Mouse (Mus musculus) hindbrain, embryonic 10.5 days (tissue): Measurements from ENCODE around the gene Ccin. TPM values are rescaled to one million over a fixed set of nuclear protein-coding genes. Genes with fewer than 3 reads are reported as not detected.
A peak's percentile ranks its signal among the peaks of the same experiment; 100 is the strongest.

ENCODE experiments used
- DNase-seq: peaks from one replicate; pipeline ENCODE4 v3.0.0-alpha.2; 2017; ENCODE audit warnings: low spot score
- H3K27ac ChIP-seq: fragments of 300-500 bp; sonication (generic); 2 replicates; pipeline ENCODE4 v1.5.1; 2016; ENCODE audit warnings: mild to moderate bottlenecking, moderate library complexity
- H3K27me3 ChIP-seq: fragments of 300-500 bp; sonication (generic); 2 replicates; pipeline ENCODE4 v1.6.1; 2016; ENCODE audit warnings: mild to moderate bottlenecking; ENCODE audit not compliant: poor library complexity, insufficient read depth, severe bottlenecking
- H3K36me3 ChIP-seq: fragments of 300-500 bp; sonication (generic); 2 replicates; pipeline ENCODE4 v1.6.1; 2016; ENCODE audit warnings: mild to moderate bottlenecking, moderate library complexity
- H3K4me1 ChIP-seq: fragments of 300-500 bp; sonication (generic); replicated peaks from 2 replicates; pipeline ENCODE4 v1.6.1; 2016; ENCODE audit warnings: mild to moderate bottlenecking
- H3K4me3 ChIP-seq: fragments of 300-500 bp; sonication (generic); 2 replicates; pipeline ENCODE4 v1.5.1; 2016; ENCODE audit warnings: mild to moderate bottlenecking, moderate library complexity
- H3K9me3 ChIP-seq: fragments of 300-500 bp; sonication (generic); 2 replicates; pipeline ENCODE4 v1.6.1; 2016; ENCODE audit warnings: mild to moderate bottlenecking, moderate library complexity
- whole genome bisulfite sequencing: fragments of 180-500 bp; shearing (Covaris S2); methylation state at CpG from one replicate; pipeline ENCODE4 v1.1.7; 2016; 5-methylcytosine and 5-hydroxymethylcytosine counted together
- polyA plus RNA-seq: library from polyadenylated mRNA; unstranded; fragments of >200 nt; fragmentation: Nextera tagmentation; extraction: Ambion mirVana; gene quantifications from 2 replicates; pipeline ENCODE4 v1.2.1, GENCODE M21; 2016

The Ccin gene
- not detected in 2 replicates for polyA plus RNA-seq

DNA sequence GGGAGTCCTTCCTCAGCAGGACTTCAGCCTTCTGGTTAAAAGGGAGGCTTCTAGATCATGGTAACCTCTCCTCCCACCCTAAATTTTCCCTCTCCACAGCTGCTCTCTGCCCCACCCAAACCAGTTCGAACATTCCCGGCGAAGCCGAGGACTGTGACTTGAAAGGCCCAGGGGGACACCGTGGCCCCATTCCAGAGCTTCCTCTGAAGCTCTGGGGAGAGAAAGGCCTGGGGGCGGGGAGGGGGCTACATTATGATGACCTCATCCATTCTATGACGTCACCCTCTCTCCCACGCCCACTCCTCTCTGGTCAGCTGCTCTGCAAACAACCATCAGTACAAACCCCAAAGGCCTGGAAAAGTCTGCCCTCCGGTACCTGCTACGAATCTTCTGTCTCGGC, at the start of gene Ccin:
Ccin (plus strand) TSS at position 303 of the 400 bp plus-strand sequence.
- Histone ChIP-seq H3K4me1 (peaks cover 21% of the 10 kb centered on the region), H3K4me3 (peak within 1 kb of the TSS; percentile 51), H3K36me3 (no peaks in the 10 kb centered on the region), H3K27me3 (peaks cover 38% of the 10 kb centered on the region), H3K27ac (peak within 1 kb of the TSS; percentile 92), H3K9me3 (no peaks in the 10 kb centered on the region)
- no peak for DNase-seq
- 80% methylated on average over 11 of the region's 11 CpGs for WGBS

GRCm38 (mm10) chr4:43936186-43936585, 47.1 kb upstream of the Ccin start:
- Histone ChIP-seq H3K36me3 (peaks cover 76% of the 10 kb centered on the region), H3K4me1 (0 out of 2 replicates have a peak, but pooled peaks cover 6% of the 10 kb centered on the region), H3K27ac (no peak overlapping the region), H3K27me3 (no peaks in the 10 kb centered on the region), H3K4me3 (no peak overlapping the region), H3K9me3 (no peaks in the 10 kb centered on the region)
- WGBS = 87% methylated on average over 4 of the region's 4 CpGs
- DNase-seq = no peak

DNA sequence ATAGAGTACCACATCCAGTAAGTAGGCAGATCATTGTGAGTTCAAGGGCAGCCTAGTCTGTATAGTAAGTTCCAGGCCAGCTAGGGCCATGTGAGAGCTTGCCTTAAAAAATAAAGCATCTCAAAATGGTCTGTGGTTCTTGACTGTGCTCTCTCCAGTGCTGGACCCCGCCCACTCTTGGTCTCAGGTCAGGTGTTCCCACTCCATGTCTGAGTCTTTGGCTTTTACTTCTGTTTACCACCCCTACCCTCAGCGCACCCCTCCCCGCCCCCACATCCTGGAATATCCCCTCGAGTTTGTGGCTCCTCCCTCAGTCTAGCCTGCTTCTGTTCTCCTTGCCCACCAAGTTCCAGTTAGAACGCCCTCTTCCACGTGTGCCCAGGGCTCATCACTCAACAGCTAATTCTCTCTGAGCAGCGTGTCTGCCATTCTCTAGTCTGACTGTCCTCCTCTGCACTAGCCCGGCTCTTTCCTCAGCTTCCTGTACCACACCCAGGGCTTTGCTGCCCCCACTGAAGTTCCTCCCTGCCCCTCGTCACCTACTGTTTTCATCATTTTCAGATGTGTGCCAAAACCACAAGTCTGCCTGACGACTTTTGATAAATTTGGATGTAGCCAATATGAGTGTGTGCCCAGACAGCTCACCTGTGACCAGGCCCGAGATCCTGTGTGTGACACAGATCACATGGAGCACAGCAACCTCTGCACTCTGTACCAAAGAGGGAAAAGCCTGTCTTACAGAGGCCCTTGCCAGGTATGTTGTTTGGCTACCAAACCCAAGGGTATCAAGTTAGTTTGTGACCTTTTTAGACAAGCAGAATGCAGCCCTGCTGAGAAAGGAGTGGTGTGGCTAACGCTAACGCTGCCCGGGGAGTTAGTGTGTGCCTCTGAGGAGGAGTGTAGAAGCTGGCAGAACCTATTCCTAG, 46.3 kb upstream of the Ccin start:
- Histone ChIP-seq H3K9me3 (no peaks in the 10 kb centered on the region), H3K27ac (no peak overlapping the region), H3K27me3 (no peaks in the 10 kb centered on the region), H3K4me1 (0 out of 2 replicates have a peak, but pooled peaks cover 6% of the 10 kb centered on the region), H3K4me3 (no peak overlapping the region), H3K36me3 (peaks cover 76% of the 10 kb centered on the region)
- DNase-seq = no peak
- 82% methylated on average over 14 of the region's 14 CpGs for WGBS

DNA sequence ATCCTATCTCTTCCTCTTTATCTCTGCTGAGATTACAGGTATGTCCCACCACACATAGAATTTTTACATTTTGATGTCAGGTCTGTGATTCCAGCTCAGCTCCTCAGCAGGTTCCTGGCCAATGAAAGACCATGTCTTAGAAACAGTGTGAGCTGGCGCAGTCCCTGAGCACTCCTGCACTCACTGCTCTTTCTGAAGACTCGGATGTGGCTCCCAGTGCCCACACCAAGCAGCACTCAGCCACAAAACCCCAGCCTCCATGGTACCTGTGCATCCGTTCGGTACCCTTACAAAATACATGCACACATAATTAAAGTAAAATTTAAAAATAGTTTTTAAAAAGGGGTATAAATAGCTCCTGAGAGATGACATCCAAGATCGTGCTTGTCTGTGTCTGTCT, 42.0 kb upstream of the Ccin start:
- DNase-seq = no peak
- Histone ChIP-seq H3K4me1 (0 out of 2 replicates have a peak, but pooled peaks cover 6% of the 10 kb centered on the region), H3K27ac (no peak overlapping the region), H3K27me3 (no peaks in the 10 kb centered on the region), H3K4me3 (no peak overlapping the region), H3K9me3 (no peaks in the 10 kb centered on the region), H3K36me3 (peaks cover 77% of the 10 kb centered on the region)
- WGBS = 91% methylated on average over 5 of the region's 5 CpGs

DNA sequence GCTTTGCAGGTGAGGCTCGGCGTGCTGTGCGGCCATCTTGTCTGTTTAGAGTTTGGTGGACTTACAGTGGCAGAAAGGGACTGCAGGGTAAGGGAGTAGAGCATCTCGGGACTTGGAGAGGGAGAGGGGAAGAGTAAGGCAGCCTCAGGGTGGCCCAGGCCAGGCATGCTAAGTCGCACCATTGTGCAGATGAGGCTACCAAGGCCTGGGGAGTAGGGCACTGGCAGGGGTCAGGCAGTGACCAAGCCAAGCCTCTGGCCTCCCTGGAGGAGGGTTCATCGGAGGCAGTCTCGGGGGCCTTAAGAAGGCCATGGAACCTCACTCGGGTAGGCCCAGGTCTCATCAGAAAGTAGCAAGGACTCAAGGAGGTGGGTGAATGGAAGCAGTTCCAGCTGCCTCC, 40.9 kb upstream of the Ccin start:
- peaks cover 72% of the 10 kb centered on the region for H3K36me3 ChIP-seq
- no peak overlapping the region for H3K4me3 ChIP-seq
- no peaks in the 10 kb centered on the region for H3K9me3 ChIP-seq
- WGBS = 91% methylated on average over 8 of the region's 8 CpGs
- H3K27ac ChIP-seq = peak overlapping the region; percentile 5; the same call in 1 of the 2 replicates
- H3K4me1 ChIP-seq = 0 out of 2 replicates have a peak, but pooled peaks cover 6% of the 10 kb centered on the region
- no peak for DNase-seq
- H3K27me3 ChIP-seq = no peaks in the 10 kb centered on the region

- Histone ChIP-seq H3K9me3 (no peaks in the 10 kb centered on the region), H3K36me3 (peaks cover 30% of the 10 kb centered on the region), H3K27me3 (no peaks in the 10 kb centered on the region), H3K4me3 (no peak overlapping the region), H3K4me1 (no peaks in the 10 kb centered on the region), H3K27ac (no peak overlapping the region)
- no peak for DNase-seq
- WGBS = 97% methylated on average over 2 of the region's 2 CpGs
Observed at GRCm38 (mm10) chr4:43947571-43947970, 35.7 kb upstream of the Ccin start.

DNA sequence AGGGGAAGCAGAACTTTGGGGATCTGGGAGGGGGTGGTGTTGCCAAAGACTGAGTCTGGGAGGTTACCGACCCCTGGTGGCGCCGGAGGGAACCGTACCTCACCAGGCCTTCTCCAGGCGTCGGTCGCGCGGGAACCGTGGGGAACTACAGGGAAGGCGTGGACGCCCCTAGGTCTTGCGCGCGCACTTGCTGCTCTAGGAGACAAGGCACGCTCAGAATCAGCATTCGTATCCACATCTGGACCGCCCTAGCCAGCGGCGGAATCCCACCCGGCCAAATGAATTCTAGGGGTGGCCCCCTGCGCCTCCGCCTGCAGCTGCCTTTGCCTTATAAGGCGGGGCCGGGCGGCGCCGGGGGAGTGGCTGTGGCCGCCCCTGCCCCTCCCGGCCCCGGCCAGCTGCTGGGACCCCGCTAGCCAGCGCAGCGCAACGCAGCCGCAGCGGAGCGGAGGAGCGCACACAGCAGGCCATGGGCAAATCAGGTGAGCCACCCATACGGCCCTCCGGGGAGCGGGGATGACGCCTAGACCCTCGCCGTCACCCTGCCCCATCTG, 25.9 kb upstream of the Ccin start, which contains the start of gene Glipr2:
Glipr2 (plus strand) TSS at position 110 of the 554 bp plus-strand sequence.
- no peaks in the 10 kb centered on the region for H3K36me3 ChIP-seq
- under 1% methylated on average over 45 of the region's 45 CpGs for WGBS

DNA sequence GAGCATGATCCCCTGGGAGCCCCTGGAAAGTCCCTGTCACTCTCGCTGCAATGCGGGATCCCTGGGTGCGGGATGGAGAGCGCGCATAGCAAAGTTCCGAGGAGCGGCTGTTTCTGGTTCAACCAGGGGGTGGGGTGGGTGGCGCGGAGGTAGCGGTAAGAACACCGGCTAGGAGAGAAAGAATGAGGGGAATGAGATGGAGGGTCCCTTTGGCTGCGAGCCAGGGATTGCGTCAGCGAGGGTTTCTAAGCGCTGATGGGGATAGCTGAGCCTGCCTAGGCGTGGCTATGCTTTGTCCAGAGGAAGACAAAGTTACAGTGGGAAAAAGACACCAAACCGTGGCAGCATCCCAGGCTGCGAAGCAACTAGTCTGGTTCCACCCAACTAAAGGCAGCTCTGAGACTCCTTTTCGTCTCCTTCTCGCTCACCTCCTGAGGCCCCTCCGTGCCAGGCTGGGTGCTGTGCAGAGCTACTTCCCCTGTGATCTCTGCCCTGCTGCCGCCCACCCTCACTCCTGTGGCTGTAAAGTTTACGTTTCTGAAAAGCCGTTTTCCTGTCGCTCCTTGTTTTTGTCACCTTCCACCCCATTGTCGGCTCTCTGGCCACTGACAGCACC, 25.3 kb upstream of the Ccin start:
- Histone ChIP-seq H3K4me3 (peak overlapping the region; percentile 81), H3K36me3 (no peaks in the 10 kb centered on the region), H3K9me3 (no peaks in the 10 kb centered on the region), H3K27ac (peak overlapping the region; percentile 91), H3K27me3 (peaks cover 39% of the 10 kb centered on the region), H3K4me1 (peaks cover 30% of the 10 kb centered on the region)
- peak; percentile 75 for DNase-seq
- under 1% methylated on average over 26 of the region's 26 CpGs for WGBS

More for the DNA sequence above, 25.9 kb upstream of the Ccin start, which contains the start of gene Glipr2:
- peak; percentile 92 for DNase-seq
- peaks cover 39% of the 10 kb centered on the region for H3K27me3 ChIP-seq
- peak within 1 kb of the TSS; percentile 91 for H3K27ac ChIP-seq
- no peaks in the 10 kb centered on the region for H3K9me3 ChIP-seq
- peak within 1 kb of the TSS; percentile 81 for H3K4me3 ChIP-seq
- peaks cover 30% of the 10 kb centered on the region for H3K4me1 ChIP-seq

DNA sequence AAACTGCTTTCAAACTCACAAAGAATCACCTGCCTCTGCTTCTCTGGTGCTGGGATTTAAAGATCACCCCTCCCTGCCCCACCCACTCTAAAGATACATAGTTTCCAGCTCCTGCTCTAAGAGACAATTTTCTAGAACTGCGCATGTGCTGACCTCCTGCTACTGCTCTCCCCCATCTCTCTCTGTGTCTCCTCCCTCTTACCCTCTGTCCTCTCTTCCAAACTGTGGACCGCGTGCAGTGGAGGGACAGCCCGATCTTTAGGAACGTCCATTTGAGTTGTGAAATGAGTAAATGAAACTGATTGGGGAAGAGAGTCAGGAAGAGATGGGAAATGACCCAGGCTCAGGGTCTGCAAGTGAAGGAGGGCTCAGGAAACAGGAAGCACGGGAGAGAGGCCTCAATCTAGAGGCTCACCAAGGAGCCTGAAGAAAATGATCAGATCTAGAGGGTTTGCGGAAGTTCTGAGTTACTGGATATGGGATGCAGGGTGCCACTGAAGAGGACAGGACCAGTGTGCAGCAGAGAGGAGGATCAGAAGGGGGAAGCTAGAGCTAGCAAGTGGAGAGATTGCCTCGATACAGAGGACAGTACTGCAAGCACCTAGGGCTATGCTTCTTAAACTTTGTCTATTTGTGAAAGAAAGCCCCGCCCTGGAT, 23.6 kb upstream of the Ccin start:
- Histone ChIP-seq H3K27me3 (peaks cover 43% of the 10 kb centered on the region), H3K9me3 (no peaks in the 10 kb centered on the region), H3K36me3 (no peaks in the 10 kb centered on the region), H3K4me3 (peak overlapping the region; percentile 16; the same call in 1 of the 2 replicates), H3K4me1 (peaks cover 39% of the 10 kb centered on the region), H3K27ac (no peak overlapping the region)
- WGBS = 70% methylated on average over 9 of the region's 9 CpGs
- DNase-seq = no peak

GRCm38 (mm10) chr4:43960207-43960606, 23.1 kb upstream of the Ccin start:
- Histone ChIP-seq H3K9me3 (no peaks in the 10 kb centered on the region), H3K27me3 (peaks cover 43% of the 10 kb centered on the region), H3K4me3 (no peak overlapping the region), H3K36me3 (no peaks in the 10 kb centered on the region), H3K4me1 (peaks cover 44% of the 10 kb centered on the region), H3K27ac (no peak overlapping the region)
- WGBS = 91% methylated on average over 6 of the region's 6 CpGs
- no peak for DNase-seq

GRCm38 (mm10) chr4:43964326-43964833, 18.9 kb upstream of the Ccin start:
- Histone ChIP-seq H3K36me3 (no peaks in the 10 kb centered on the region), H3K4me1 (peaks cover 47% of the 10 kb centered on the region), H3K27me3 (peaks cover 28% of the 10 kb centered on the region), H3K27ac (peak overlapping the region; percentile 64; the same call in 1 of the 2 replicates), H3K4me3 (no peak overlapping the region), H3K9me3 (no peaks in the 10 kb centered on the region)
- no peak for DNase-seq
- 53% methylated on average over 2 of the region's 2 CpGs for WGBS
